Mouse (Mus musculus) gastrocnemius, postnatal 14 days (tissue): Measurements from ENCODE around the gene Stx18. TPM values are rescaled to one million over a fixed set of nuclear protein-coding genes. Genes with fewer than 3 reads are reported as not detected.

ENCODE experiments used
- DNase-seq: peaks from one replicate; pipeline ENCODE4 v3.0.0; 2021; ENCODE audit warnings: mixed read lengths
- intact Hi-C: fragments of 180-260 bp; cut with DNase I; formaldehyde crosslinking; loops from one replicate; pipeline ENCODE4 v1.15.1; 2025; ENCODE audit warnings: low total_unique reads
- total RNA-seq, 2 experiments: library from RNA; stranded (reverse); gene quantifications; 2 replicates each; pipeline ENCODE4 v1.2.3; 2021

The Stx18 gene
- total RNA-seq, 2 experiments from 2014 or later: 14.7 to 16.2 TPM

DNA sequence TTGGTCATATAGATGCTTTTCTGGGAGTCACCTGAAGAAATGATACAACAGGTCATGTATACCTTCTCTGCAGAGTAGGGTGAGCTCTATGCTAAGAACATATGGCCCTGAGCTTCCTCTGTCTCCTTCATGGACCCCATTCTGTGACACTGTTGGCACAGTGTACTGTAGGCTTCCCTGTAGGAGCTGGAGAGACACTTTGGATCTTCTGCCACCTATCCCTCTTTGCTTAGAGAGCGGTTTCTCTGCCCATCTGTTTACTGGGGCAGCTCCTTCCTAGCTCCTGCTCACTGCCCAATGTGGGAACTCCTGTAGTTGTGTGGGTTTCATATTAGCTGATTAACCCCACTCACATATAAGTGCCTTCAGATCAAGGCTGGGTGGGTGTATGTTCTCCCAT lies 28.1 kb downstream of the Stx18 start:
- DNase-seq: no peak
- intact Hi-C loops: no loop called here

- intact Hi-C loops: no loop called here
- no peak for DNase-seq
Measured at GRCm38 (mm10) chr5:38076326-38076725, 37.8 kb downstream of the Stx18 start.

DNA sequence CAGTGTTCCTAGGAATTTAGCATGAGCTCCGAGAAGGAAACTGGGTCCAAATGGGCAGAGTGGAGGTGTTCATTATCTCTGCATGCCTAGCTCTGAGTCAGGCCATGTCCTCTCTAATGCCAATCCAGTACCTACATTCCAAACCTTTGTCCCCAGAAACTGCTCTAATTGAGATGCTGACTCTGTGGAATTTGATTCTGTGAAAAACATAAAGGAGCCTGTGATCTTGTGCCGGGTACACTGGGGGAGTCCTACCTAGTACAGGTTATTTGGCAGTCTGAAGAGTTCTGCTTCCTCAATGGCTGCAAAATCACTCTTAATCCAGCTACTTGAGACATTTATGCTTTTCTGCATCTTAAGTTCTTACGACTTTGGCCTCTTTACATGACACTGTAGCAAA lies 40.0 kb downstream of the Stx18 start:
- DNase-seq: no peak
- intact Hi-C loops: no loop called here

GRCm38 (mm10) chr5:38080472-38080871 lies 41.9 kb downstream of the Stx18 start:
- no peak for DNase-seq
- intact Hi-C loops: loop anchor here (10.0 kb wide), 1 partner anchor 176 kb away; no protein-coding TSS in a partner anchor

- no peak for DNase-seq
- intact Hi-C loops: loop anchor here (10.0 kb wide), 1 partner anchor 178 kb away; no protein-coding TSS in a partner anchor
Measured at GRCm38 (mm10) chr5:38082589-38082988, 44.0 kb downstream of the Stx18 start.

GRCm38 (mm10) chr5:38083362-38083761 lies 44.8 kb downstream of the Stx18 start:
- intact Hi-C loops: loop anchor here (10.0 kb wide), 1 partner anchor 179 kb away; no protein-coding TSS in a partner anchor
- DNase-seq: no peak

- no peak for DNase-seq
- intact Hi-C loops: loop anchor here (10.0 kb wide), 1 partner anchor 180 kb away; no protein-coding TSS in a partner anchor
Measured at GRCm38 (mm10) chr5:38084616-38085015, 46.1 kb downstream of the Stx18 start.

DNA sequence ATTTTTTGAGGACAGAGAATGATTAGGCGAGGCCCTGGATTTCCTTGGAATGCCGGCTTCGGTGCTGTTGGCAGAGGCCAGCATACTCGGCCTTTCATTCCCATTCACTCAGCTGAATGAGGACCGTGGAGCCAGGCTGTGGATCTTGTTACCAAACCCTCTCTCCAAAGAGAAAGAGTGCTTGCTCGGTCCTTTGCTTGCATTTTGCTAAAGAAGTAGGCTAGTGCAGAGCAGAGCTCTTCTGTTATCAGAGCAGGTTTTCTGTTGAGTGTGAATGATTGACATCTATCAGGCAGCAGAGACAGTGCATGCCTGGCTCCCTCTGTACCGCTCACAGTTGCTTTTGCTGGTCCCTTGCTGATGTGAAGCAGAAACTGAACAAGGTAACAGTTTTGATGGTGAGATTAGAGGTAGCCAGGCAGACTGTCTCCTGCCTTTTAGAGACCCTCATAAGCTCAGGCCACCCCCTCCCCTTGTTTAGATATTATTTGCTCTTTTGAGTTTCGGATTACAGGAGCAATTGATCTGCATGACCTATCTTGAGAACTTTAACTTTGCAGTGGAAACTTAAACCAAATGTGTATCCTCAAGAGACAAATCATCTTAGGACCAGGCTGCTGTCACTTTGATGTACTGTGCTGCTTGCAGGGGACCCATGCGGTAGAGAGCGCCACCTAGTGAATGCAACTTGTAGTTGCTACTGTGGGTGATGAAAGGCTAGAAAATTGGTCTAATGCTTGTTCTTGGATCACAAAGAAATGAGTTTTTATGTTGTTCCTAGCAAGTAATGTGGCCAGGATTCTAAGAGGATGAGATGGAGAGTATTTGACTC lies 47.2 kb downstream of the Stx18 start:
- intact Hi-C loops: loop anchor here (10.0 kb wide), 1 partner anchor 181 kb away; no protein-coding TSS in a partner anchor
- DNase-seq: peak; percentile 33

DNA sequence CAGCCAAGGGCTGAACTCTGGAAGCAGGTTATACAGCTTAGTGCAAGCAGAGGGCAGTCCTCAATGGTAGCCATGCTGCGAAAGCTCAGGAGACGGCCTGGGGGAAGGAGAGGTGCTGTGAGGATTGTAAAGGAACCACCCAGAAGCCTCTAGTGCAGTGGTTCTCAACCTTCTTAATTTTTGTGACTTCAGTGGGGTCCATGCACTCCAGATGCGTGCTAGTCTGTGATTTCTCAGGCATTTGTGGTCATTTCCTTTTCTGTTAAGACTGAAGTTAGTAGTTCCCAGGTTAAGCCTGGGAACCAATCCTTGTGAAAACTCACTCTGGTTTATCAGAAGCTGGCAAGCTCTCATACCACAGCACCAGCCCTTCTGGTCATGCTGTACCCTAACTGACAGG lies 51.6 kb downstream of the Stx18 start:
- intact Hi-C loops: no loop called here
- no peak for DNase-seq

GRCm38 (mm10) chr5:38090581-38090980 lies 52.0 kb downstream of the Stx18 start:
- no peak for DNase-seq
- intact Hi-C loops: no loop called here

DNA sequence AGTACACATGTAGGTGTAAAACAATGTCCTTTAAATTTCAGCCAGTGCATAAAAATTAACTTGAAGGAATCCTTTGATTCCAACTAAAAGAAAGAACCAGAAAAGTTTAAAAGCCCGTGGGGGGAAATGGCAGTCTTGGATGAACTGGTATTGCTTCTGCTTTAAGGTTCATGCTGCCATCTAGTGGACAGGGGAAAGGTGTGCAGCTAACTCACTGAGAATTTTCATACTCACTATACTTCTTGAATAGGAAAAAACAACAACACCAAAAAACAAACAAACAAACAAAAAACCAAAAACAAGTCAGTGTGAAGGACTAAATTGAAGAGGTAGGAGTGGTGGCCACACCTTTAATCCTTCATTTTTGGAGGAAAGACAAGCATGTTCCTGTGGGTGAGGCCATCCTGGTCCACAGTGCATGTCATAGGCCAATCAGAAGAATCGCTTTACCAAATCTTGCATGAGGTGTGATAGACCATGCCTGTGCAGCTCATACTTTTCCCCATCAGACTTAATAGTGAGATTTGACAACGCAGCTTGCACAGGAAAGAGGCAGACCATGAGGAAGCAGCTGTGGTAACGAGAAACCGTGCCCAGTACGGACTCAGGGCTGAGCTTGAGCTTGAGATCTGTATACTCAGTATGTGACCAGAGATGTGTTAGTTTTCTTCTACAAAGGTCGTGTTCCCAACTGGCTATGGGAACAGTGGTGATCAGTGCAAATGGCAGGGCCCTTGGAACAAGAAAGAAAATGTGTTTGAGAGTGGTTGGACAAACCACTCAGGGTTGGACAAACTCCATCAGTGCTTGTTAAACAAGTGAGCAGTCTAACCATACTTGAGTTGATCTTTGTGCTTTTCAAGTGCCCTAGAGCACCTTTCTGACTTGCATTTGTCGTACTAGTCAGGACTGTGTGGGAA lies 52.8 kb downstream of the Stx18 start:
- DNase-seq: no peak
- intact Hi-C loops: no loop called here

- DNase-seq: no peak
- intact Hi-C loops: no loop called here
Measured at GRCm38 (mm10) chr5:38091966-38092304, 53.4 kb downstream of the Stx18 start.

DNA sequence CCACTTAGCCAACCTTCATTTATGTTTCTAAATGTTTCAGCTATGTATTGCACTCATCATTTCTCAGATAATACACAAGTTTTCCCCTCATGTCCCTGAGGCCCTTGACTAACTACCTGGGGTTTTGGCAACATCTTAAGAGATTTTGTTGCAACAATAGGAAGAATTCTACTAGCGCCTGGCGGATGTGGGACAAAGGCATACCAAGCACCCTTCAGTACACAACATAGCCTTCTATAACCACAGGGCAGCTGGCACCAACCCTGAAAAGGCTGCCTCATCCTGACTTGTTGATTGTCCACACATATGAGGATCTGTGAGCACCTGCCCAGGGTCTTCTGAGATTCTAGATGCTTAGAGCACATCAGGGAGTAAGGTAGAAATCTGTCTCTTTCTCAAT lies 55.8 kb downstream of the Stx18 start:
- no peak for DNase-seq
- intact Hi-C loops: no loop called here

DNA sequence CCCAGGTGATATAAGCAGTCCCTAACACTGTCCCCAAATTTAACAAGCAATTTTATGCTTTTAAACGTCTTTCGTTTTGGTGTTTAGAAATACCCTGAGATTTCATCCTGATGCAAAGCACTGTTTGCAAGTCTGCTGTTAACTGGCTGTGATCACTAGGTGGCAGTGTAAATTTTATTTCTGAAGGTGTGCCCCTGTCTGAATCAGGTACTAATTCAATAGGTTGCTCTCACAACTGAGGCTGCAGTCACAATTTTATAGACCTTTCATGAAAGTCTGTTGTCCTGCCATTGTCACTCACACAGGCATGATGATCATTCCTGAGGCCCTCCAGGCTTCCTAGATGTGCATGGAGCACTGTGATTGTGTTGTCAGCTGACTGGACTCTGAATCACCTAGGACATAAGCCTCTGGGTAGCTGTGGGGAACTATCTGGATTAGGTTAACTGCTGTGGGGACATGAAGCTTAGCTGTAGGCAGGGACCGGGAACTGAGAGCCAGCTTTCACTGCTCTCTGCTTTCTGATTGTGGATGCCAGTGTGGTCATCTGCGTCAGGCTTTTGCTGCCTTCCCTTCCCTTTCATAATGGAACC lies 59.1 kb downstream of the Stx18 start:
- DNase-seq: no peak
- intact Hi-C loops: no loop called here

GRCm38 (mm10) chr5:38099139-38099676 lies 60.7 kb downstream of the Stx18 start:
- intact Hi-C loops: no loop called here
- no peak for DNase-seq

DNA sequence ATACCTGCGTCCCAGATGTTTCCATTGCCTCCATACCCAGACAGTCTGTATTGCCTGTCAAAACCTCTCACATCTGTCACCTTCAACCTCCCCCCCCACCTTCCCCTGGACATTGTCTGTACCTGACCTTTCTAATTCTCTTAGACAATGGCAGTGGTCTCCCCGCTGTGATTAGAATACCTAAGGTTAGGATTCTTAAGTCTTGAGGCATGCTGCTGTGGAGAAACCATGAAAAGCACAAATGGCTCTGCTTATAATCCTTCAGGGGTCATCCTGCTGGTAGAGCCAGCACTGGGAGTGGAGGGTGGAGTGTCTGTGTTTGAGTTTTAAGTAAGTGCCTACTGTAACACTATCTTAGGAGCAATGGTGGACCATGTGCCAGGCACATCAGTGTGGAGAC lies 64.4 kb downstream of the Stx18 start:
- intact Hi-C loops: loop anchor here (5.0 kb wide), 1 partner anchor 89 kb away; no protein-coding TSS in a partner anchor
- no peak for DNase-seq

DNA sequence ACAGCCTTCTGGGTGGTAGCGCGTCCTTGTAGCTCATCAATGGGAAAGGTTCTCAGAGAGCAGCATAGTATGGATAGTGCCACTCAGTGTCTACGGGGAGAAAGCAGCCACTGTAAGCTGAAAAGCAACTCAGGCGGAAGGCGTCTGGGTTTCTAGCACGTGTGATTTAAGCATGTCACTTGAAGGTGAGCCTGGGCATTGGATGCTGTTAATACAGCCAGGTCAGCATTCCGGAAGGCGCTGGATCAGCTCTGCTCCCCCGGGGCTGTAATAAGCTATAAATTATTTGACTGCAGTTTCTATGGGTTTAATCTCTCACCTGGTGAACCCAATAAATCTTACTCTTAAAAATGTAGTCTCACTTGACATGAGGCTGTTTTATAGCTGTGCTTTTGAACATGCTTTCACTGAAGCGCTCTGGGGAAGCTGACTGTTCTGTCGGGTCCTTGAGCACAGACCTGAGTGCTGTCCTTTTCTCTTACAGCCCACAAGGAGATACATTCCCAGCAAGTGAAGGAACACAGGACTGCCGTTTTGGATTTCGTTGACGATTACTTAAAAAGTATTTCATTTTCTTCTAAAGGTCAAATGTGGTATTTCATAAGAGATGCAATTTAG lies 67.6 kb downstream of the Stx18 start:
- no peak for DNase-seq
- intact Hi-C loops: no loop called here

DNA sequence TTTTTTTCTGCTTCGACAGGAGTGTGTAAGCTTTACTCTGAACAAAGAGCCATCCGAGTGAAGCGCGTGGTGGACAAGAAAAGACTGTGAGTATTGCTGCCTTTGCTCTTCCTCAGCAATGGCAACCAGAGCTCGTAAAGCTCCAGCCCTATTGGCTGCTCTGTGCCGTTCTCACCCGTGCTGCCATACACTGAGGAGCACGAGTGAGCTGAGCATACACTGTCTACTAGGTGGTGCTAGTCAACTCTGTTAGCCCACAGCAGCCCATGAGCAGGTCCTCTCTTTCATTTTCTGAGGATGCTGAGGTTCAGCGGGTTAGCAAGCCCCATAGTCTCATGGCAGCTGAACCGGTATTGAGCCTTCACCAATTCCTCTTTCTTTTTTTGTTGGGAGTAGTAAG lies 68.3 kb downstream of the Stx18 start:
- intact Hi-C loops: no loop called here
- DNase-seq: no peak

DNA sequence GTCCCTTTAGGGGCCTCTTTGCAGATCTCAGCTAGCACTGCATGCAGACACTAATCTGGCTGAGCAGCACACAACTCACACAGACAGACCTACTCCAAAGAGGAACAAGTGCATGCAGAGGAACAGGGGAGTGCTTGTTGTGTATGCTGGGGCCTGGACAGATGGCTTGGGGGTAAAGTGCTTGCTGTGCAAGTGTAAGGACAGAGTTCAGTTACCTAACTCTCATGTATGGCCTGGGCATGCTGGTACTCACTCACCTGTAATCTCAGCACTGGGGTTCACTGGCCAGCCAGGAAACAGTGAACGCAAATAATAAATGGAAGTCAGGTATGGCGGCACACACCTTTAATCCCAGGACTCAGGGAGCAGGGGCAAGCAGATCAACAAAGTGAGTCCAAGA lies 76.0 kb downstream of the Stx18 start:
- intact Hi-C loops: no loop called here
- DNase-seq: no peak
